Mouse (Mus musculus) kidney, adult 18-20 months (tissue): ENCODE results near the gene Hdac5.

Source experiments
- DNase-seq: peaks from one replicate; pipeline ENCODE4 v3.0.0; 2021

The Hdac5 gene

DNA sequence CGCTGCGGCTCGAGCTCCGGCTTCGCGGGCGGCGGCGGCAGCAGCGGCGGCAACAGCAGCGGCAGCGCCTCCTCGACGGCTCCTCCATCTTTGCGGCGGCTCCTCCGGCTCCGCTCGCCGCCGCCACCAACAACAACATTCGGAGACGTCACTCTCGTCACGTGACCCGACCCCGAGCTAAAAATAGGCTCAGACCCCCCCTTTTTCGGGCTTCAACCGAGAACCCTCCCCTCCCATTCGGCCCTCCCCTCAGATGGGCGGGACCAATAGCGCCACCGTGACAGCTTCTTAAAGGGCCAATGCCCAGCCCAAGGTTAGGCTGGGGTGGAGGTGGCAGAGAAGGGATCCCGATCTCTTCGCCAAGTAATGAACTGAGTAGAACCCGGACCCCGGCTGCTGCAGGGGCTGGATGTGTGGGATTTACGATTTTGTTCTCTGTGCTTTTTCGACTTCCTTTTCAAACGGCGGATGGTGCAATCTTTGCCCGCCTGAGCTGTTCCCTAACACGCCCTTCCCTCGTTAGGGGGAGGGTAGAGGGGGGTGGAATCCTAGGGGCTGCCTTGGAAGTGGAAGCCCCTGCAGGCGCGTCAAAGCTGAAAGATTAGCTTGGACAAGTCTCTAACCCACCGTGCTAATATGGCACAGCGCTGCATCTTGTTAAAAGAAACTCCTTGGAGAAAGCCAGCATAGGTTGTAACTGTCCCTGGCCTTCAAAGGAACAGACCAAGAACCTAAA, at the start of gene Hdac5:
Gene Hdac5 (minus strand): TSS at position 161 of the 736 bp plus-strand sequence.
- DNase-seq, result peak; percentile 99

DNA sequence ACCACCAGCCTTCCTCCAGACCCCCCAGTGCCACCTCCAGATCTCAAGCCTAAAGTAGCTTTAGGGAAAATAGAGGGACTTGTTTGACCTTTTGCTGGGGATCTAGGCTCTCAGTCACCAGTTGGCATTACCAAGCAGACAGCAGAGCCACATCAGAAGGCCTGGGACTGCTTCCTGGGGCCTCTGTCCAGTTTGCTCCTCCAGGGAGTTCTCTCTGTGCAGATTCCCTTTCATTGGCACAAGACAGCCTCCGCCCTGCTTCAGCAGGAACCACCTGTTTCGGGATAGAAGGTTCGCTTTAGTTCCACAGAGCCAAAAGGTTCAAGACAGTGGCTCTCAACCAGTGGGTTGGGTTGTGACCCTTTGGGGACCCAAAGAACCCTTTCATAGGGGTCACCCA, 49.6 kb upstream of the Hdac5 start:
- DNase-seq, result no peak

DNA sequence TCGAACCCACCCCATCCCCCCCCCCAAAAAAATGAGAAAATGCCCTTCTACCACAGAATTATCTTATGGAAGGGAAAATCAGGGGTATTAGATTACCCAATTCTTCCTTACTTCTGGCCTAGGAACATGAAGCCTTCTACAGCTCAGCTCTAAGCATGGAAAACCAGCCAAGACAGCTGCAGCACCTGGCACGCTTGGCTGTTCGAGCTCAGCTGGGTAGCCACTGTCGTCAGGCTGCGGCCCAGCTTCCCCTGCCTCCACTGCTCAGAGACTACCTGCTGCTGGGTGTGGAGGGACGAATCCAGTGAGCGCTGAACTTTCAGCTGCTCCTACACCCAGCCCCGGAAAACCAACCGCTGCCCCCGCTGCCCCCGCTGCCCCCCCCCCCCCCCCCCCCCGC, 47.8 kb upstream of the Hdac5 start:
- DNase-seq, result no peak

DNA sequence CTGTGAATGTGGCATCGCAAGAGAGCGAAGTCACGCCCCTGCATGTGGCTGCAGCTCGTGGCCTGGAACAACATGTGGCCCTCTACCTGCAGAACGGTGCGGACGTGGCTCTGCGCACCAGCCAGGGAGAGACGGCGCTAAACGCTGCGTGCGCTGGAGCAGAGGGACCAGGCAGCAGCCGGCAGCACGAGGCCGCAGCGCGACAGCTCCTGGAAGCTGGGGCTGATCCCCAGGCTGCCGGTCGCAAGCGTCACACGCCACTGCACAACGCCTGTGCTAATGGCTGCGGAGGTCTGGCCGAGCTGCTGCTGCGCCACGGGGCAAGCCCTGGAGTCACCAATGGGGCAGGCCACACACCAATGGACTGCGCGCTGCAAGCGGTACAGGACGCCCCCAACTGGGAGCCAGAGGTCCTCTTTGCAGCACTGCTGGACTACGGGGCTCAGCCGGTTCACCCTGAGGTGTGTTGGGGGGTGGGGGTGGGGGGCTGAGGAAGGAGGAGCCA, 46.5 kb upstream of the Hdac5 start:
- peak; percentile 50 for DNase-seq

DNA sequence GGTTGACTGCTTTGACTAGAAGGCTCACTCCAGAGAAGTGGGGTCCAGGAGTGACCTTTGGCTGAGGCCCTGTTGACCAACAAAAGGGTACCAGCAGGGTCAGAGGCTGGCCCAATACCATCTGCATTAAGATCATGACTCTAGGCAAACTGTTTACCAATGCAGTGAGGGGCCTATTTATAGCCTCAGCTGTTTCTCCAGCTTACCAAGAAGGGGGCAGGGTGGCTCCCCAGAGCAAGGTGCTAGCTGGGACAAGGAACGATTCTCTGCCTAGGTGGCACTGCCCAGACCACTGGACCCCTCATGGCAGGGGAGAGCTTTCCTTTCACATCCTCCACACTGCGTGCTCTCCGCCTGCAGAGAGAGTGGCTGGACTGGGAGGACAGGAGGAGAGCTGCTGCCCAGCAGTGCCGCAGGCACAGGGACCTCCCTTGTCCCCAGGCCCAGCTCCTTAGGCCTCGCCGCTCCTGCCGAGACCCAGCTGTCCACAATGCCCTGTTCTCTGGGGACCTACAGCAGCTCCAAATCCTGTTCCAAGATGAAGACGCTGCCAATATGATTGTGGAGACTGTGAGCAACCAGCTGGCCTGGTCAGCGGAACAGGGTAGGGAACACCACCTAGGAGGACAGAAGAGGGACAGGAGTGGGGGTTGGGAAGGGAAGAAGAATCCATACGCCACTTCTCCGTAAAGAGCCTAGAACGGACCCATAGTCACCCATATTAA, 38.7 kb upstream of the Hdac5 start, which contains the start of gene Asb16:
Gene Asb16 (plus strand): TSS at position 224 of the 725 bp plus-strand sequence.
- DNase-seq, result no peak

DNA sequence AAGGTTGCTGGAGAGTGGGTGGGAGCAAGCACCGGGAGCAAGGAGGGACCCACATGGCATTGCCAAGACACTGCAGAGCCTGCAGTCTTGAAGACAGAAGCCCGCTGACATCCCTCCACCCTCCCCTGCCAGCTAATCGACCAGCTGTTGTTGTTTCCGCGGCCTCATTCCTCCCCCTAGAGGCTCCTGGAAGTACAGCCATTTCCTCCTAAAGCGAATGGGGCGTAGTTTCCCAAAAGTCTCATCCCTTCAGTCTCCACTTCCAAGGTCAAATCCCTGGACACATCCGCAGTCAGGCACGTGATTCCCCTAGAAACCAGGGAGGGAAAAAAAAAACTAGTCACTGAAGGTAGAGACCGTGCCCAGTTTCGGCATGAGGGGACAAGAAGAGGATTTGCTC, 37.5 kb upstream of the Hdac5 start:
- DNase-seq, result peak; percentile 73

DNA sequence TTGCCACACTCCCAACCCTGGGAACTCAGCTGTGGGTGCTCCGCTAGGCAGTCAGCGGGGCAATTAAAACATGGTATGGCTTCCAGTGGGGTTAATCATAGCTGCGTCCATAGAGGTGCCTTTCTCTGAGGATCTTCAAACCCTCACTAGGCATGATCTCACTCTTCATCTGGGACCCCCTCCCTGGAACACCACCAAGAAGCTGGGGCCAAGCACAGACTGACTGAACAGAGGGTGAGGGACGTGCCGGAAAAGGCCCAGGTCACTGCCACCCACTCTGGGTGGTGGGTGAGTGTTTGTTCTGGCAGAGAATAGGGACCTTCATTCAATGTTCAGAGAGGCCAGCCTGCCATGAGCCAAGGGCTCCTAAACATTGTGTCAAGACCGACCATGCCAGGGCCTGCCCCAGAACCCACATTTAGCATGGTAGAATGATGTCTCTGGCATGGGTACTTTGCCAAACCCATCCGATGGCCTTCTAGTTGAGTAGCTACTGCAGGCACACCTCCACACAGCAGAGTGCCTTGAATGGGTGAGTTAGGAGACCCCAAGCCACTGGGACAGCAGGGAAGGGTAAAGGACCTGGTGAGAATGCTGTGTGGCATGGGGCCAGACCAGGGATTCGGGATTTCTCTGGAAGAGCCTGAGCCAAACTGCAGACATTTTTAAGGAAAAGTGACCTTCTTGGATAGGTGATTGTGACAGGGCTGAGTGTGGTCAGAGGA, 36.8 kb upstream of the Hdac5 start:
- no peak for DNase-seq

DNA sequence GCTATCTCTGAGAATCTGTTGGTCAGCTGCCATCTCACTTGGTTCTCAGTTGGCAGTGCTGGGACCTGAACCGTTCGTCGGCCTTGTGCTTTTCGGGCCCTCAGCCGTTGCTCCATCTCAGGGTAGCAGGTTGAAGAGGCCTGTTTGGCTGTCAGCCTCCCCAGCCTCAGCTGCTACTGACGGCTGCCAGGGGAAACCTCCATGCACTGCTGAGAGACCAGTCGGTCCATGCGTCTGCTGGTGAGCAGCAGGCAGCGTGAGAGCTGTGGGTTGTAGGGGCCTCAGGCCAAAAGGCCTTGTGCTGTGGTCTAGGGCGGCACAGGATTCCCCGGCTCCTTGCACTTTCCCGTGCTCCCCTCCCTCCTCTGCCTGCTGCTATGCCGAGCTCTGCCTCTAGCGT, 35.9 kb upstream of the Hdac5 start:
- no peak for DNase-seq

DNA sequence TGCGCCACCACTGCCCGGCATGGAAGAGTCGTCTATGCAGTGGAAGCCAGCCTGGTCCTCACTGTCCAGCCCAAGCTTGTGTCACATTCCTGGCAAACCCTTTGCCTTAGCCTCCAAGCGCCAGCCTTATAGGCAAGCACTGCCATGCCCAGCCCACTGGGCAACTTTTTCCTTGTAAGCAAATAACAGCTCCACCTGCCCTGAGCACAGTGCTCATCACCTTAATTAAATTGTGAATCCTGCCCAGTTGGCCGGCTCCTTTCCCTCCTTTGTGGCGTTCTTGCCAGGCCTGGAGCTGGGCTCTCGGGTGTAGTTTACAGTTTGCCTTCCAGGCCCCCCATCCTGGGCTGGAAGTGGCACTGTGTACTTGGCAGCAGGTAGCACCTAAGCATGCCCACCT, 33.2 kb upstream of the Hdac5 start:
- peak; percentile 6 for DNase-seq

DNA sequence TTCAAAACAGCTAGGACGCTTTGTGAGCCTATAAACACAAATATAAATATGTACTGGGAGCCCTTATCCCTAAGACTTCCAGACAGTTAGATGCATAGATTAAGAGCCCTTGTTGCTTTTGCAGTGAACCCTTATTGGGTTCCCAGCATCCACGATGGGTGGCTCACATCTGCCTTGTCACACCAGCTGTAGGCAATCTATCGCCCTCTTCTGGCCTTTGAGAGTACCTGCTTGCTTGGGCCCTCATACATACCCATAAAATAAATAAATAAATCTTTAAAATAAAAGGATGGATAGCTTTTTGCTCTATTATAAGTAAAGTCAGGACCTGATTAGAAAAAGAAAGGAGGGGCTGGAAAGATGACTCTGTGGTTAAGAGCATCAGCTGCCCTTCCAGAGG, 28.6 kb upstream of the Hdac5 start:
- no peak for DNase-seq

DNA sequence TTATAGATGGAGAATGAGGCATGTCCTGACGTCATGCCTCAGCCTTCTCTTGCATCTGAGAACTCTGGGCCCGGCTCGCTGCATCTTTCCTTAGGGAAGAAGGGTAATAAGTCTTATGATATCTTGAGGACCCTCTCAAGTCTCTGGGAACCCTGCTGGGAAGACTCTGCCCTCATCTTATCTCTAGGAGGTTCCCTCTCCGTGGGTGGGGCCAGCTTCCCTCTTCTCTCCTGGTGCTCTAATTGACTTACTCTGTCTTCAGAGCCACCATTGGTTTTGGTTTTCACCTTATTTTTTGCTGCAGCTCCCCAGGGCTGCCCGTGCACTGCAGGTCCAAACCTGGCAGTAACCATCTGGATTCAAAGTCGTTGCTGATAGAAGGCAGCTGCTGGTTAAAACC, 28.1 kb upstream of the Hdac5 start:
- no peak for DNase-seq

DNA sequence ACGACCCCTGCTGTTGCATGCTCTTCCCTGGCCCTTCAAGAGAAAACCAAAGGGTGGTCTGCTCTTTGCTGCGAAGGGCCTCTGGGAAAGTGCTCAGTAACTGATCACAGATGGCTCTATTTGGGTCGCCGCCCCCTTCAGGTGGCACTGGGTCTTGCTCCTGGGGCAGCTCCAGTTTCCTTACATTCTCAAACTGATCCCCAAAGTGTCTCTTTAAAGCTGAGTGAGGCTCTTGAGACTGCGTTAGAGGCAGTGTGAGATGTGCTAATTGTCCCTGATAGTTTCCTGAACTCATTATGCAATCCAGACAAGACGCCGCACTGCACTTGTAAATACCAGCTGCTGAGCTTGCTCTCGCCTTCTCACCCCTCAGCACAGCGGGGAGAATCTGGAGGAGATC, 27.5 kb upstream of the Hdac5 start:
- DNase-seq, result no peak

DNA sequence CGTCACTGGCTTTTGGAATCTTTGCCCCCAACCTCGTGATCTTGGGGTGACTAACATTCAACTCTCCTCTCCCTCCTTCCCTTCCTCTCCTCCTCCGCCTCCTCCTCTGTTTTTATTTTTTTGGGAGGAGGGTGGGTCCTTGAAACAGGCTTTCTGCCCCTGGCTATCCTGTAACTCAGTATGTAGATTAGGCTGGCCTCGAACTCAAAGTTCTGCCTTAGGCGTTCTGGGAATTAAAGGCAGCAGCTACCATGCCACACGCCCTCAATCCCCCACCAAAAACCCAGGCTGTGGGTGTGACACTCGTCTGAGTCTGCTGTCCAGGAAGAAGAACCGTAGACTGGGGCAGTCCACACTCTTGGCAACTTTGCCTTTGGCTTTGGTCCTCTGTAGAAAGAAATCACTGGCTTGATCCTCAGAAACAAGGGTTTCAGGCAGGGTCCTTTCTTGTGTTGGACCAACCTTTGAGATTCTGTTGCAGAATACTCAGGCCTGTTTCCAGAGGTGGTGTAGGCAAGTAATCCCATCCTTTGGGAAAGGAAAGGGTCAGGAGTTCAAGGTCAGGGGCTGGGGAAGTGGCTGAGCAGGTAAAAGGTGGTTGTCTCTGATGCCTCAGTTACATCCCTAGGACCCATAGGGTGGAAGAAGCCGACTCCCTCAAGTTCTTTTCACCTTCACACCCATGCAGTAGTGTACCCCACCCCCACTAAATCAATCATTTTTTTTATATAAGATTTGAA, 19.6 kb upstream of the Hdac5 start:
- no peak for DNase-seq

DNA sequence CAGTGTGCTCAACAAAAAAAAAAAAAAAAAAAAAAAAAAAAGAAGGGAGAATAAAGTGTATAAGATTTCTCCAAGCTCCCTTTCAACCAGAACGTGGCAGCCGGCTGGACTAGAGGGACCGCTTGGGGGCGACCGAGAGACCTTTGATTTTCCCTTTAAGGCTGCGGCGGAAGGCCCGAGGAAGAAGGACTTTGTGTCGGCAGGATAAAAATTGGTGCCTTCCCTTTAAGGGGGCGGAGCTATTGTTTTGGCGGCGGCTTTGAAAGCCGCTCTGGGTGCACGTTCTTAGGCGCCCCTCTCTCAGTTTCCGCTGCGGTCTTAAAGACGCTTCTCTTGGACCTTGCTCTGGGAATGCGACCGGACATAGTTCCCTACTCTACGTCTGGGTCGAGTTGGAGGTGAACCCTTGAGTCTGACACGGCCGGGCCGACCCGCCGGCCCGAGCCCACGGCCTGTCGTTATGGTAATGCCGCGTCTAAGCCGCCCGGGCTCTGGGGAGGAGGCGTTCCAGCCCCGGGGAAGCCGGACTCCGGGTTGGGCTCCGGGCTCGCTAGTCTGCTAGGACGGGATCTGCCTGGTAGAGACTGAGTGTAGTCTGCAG, 18.8 kb upstream of the Hdac5 start, which contains the start of gene BC030867:
Gene BC030867 (plus strand): TSS at position 253 of the 601 bp plus-strand sequence.
- peak; percentile 94 for DNase-seq

DNA sequence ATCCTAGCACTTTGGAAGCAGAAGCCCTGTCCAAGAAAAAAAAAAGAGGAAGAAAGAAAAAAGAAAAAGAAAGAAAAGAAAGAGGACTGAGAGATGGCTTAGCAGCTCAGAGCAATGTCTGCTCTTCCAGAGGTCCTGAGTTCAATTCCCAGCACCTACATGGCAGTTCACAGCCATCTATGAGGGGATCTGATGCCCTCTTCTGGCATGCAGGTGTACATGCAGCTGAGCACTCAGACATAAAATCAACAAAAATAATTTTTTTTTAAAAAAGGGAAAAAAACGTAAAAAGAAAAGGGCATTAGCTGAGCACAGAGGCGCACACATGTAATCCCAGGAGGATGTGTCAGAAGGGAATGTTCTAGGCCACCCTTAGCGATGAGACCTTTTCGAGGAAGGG, 16.9 kb upstream of the Hdac5 start:
- no peak for DNase-seq

DNA sequence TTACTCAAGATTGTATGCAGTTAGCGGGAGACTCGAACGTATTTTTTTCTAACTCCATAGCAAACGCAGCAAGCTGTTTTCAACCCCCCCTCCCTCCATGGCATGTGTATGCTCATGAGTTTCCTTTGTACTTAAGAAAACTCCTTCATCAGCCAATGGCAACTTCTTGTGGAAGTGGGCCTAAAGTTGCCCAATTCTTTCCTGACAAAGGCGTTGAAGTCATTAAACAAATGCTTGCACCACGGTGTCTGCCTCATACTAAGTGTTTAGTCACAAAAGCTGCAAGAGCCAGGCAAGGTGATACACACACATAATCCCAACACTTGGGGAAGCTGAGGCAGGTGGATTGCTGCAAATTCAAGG, 16.3 kb upstream of the Hdac5 start:
- DNase-seq, result no peak

DNA sequence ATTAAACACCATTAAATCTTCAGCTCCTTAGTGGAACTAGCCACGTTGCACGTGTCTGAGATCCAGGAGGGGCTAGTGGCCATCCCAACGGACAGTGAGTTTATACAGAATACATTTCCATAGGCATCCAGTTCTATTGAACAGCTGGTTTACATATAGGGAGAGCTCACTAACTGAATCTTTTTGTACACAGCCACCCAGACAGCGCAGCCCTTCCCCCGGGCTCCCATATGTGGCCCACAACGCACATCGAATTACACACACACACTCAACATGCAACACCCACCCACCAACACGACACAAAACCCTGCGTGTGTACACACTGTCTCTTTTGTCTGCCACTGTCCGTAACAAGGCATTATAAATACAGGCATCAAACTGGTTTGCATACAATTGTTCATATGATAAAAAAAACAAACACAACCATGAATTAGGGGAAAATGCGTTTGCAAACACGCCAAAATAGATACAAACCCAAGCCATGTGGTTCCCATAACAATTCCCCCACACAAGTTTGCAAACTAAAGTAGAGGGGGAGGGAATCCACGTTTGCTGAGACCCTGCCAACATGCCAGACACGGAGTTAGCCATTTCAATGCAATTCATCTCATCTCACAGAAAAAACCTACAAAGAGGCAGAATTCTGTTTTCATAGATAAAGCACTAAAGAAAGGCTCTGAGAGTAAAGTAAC, 15.8 kb upstream of the Hdac5 start:
- no peak for DNase-seq

DNA sequence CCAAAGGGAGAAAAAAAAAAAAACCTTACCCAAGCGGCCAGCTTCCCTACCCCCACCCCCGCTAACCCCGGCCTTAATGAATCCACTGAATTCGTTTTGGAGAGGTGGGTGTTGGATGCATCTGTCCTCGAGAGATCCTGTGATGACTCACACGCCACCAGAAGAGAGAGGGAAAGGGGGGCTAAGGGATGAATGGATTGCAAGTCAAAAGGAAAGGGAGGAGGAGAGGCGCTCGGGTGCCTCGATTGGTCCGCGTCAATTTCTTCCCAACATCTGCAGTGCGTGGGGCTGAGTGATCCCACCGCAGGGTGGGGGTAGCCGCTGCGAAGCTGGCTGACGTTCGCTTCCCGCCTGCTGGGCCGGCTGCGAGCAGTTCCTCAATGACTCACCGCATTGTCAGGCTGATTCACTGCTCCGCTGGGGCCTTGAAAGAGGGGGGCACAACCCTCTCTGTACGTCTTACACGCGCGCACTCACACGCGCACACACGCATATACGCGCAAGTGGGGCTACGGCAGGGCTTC, 15.0 kb upstream of the Hdac5 start:
- no peak for DNase-seq

DNA sequence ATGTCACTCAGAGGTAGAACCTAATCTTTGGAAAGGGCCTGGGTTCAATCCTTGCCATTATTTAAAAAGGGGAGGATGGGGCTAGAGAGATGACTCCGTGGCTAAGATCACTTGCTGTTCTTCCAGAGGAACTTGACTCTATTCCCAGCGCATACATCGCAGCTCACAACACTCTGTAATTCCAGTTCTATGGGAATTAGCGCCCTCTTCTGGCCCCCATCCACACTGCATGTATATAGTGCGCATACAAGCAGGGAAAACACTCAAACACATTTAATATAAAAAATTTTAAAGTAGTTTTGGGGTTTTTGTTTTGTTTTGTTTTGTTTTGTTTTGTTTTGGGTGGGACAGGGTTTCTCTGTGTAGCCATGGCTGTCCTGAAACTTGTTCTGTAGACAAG, 11.9 kb upstream of the Hdac5 start:
- no peak for DNase-seq

DNA sequence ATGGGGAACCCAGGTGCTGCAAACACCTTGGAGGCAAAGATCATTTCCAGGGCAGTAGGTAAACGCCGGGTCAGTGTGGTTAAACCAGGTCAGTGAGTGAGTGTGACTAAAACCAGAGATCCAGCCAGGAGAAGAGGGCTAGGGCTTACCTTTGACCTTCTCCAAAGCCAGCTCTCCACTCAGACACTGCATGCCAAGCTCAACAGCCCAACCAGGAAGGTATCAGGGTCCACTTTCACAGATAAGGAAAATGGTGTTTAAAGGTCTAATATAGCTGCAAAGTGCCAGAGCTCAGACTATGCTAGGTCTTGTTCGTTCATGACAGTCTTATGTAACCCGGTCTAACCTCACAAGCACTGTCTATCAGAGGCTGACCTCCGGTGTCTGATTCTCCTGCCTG, 11.3 kb upstream of the Hdac5 start:
- DNase-seq, result no peak

DNA sequence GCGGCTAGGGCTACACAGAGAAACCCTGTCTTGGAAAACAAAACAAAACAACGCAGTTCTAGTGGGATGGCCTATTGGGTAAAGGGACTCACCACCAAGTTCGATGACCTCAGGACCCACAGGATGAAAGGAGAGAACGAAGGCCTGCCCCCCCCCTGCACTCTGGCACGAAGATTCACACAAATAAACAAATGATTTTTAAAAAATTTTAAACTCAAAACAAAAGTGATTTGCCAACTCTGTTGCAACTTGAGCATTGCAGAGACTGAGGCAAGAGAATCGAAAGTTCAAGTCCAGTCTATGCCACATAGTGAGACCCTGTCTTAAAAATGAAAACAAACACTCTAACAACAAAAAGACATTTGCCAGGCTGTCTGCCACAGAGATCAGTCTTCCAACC, 10.7 kb upstream of the Hdac5 start:
- DNase-seq, result no peak

DNA sequence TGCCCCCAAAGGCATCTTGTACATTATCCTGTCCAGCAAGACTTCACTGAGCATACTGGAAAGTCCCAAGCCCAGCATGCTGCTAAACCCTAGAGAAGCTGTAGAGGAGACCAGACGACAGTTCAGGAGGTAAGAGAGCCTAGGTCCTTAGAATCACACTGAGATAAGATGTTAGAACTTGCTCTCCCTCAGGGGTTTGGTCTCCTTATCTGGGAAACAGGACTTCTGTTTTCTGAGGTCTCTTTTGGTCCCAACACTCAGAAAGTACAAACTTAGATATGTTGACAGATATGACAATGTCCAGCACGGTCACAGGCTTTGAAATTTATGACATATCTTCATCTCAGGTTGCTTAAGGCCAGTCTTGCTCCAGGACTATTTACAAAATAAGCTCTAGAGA, 6.1 kb upstream of the Hdac5 start:
- no peak for DNase-seq
